Mouse (Mus musculus) cortical plate, adult 2 months (tissue): ENCODE results near the gene Mfap4. TPM values are rescaled to one million over a fixed set of nuclear protein-coding genes. Genes with fewer than 3 reads are reported as not detected.

Experiments used
- H3K27ac ChIP-seq: fragments of 200-500 bp; 2 replicates; pipeline ENCODE4 v1.5.1; 2012; ENCODE audit warnings: low read length, control low read depth, inconsistent platforms; ENCODE audit not compliant: insufficient read depth
- H3K4me1 ChIP-seq: fragments of 200-500 bp; 2 replicates; pipeline ENCODE4 v1.6.1; 2011; ENCODE audit warnings: low read length; ENCODE audit not compliant: control insufficient read depth, insufficient read depth
- H3K4me3 ChIP-seq: fragments of 200-500 bp; 2 replicates; pipeline ENCODE4 v1.5.1; 2011; ENCODE audit warnings: mild to moderate bottlenecking, low read length, control low read depth; ENCODE audit not compliant: insufficient read depth
- CTCF ChIP-seq: fragments of 200-500 bp; IDR thresholded peaks from 2 replicates; pipeline ENCODE4 v1.5.1; 2011; ENCODE audit warnings: mild to moderate bottlenecking, control low read depth, low read length; ENCODE audit not compliant: insufficient read depth; ENCODE audit errors: extremely low read depth
- POLR2A ChIP-seq: fragments of 200-500 bp; IDR thresholded peaks from 2 replicates; pipeline ENCODE4 v1.6.1; 2011; ENCODE audit warnings: mild to moderate bottlenecking, low read length, control low read depth; ENCODE audit not compliant: insufficient read depth; ENCODE audit errors: extremely low read depth
- polyA plus RNA-seq: library from polyadenylated mRNA; depleted of rRNA; stranded (reverse); fragments of >200 nt; gene quantifications from 2 replicates; pipeline ENCODE4 v1.2.3, GENCODE M21; 2012

Mfap4 gene
- polyA plus RNA-seq, 1 experiment = 3.2 TPM

DNA sequence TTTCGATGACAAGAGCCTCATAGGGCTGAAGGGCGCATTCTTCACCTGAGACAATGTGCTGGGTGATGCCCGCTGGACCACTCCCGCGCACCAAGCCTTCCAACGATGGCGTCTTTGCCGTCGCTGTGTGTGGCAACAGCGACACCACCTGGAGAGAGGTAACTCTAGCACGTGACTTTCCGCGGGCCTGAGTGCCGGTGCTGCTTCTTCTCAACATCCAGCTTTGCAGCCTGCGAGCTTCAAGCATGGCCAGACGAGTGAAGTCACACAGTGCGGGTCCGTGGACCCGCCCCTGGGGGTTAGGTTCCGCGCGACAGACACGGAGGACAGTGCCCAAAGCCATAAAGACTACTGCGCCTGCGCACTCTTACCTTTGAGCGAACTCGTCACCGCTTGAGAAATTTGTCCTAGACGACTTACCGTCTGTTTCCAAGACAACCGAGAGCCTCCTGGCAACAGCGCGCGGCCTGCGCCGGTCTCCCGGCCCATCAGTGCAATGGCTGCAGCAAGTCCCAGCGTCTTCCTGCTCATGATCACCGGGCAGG is 19.6 kb downstream of the Mfap4 start, which contains the start of gene B9d1:
B9d1 (plus strand) TSS at position 432 of the 545 bp plus-strand sequence.
- H3K4me1 ChIP-seq = peaks cover 5% of the 10 kb centered on the region; the same call in 1 of the 2 replicates

DNA sequence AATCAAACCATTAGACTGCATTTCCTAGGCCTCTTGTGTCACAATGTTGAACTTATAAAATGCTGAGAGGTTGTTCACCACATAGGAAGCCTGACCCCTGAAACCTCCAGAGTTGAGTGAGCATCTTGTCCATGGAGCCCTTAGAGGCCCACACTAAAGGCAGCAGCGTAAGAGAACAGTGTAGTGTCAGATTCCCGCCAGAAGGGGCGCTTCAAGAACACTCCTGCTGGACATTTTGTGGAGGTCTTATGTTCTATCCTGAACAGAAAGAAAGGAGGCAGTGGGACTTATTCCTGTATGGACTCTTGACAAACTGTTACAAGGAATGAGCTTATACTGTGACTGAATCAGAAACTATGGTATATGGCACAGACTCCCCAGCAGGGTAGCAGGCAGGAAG is 29.7 kb downstream of the Mfap4 start:
- no peaks in the 10 kb centered on the region for H3K4me1 ChIP-seq
- TF ChIP-seq CTCF (peak; percentile 40; the same call in 1 of the 2 replicates), POLR2A (no peak)
- H3K27ac ChIP-seq = no peak overlapping the region
- no peak overlapping the region for H3K4me3 ChIP-seq

More for the DNA sequence above, 19.6 kb downstream of the Mfap4 start, which contains the start of gene B9d1:
- peak within 1 kb of the TSS; percentile 85 for H3K27ac ChIP-seq
- TF ChIP-seq POLR2A (peak; percentile 74), CTCF (peak; percentile 96)
- H3K4me3 ChIP-seq = peak within 1 kb of the TSS; percentile 42

- no peak overlapping the region for H3K4me3 ChIP-seq
- no peak for TF ChIP-seq CTCF
- TF ChIP-seq POLR2A = no peak
- H3K27ac ChIP-seq = no peak overlapping the region
- no peaks in the 10 kb centered on the region for H3K4me1 ChIP-seq
Measured at GRCm38 (mm10) chr11:61517971-61518370, 32.7 kb downstream of the Mfap4 start.

GRCm38 (mm10) chr11:61518871-61519270 is 33.6 kb downstream of the Mfap4 start:
- no peak overlapping the region for H3K27ac ChIP-seq
- no peak overlapping the region for H3K4me3 ChIP-seq
- no peaks in the 10 kb centered on the region for H3K4me1 ChIP-seq
- TF ChIP-seq CTCF (no peak), POLR2A (no peak)

DNA sequence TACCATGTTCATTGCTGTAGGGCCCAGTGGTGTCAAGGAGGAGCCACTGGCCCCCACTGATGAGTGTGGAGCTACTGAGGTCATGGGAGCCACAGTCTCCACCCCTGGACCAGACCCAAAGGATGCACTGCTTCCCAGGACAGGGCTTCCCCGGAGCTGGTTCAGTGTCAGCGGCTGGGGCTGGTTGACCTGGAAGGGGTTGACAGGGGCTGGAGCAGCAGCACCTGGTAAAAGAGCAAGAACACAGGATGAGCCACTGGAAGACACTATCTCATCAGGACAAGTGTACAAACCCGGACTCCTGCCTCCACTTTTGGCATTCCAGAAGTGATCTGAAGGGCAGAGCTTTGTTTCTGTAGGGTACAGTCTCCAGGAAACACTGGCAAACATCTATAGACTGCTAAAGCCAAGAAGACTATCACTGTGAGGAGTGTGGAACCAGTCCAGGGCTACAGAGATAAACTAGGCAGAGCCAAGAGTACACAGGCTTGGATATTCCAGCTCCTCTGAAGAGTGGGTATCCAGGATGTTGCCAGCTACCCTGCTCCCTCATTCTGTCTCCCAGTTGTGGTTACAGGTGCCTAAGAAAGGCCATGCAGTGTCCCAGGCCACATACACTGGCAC is 34.4 kb downstream of the Mfap4 start:
- H3K4me1 ChIP-seq = no peaks in the 10 kb centered on the region
- no peak overlapping the region for H3K4me3 ChIP-seq
- no peak for TF ChIP-seq CTCF
- TF ChIP-seq POLR2A = no peak
- no peak overlapping the region for H3K27ac ChIP-seq

GRCm38 (mm10) chr11:61526872-61527271 is 41.6 kb downstream of the Mfap4 start:
- H3K4me1 ChIP-seq = peaks cover 7% of the 10 kb centered on the region
- H3K27ac ChIP-seq = no peak overlapping the region
- no peak for TF ChIP-seq CTCF
- no peak for TF ChIP-seq POLR2A
- no peak overlapping the region for H3K4me3 ChIP-seq

GRCm38 (mm10) chr11:61529268-61529713 is 44.1 kb downstream of the Mfap4 start:
- no peak for TF ChIP-seq POLR2A
- TF ChIP-seq CTCF = no peak
- H3K27ac ChIP-seq = peak overlapping the region; percentile 51
- H3K4me3 ChIP-seq = no peak overlapping the region
- H3K4me1 ChIP-seq = peaks cover 13% of the 10 kb centered on the region

- peaks cover 13% of the 10 kb centered on the region for H3K4me1 ChIP-seq
- H3K27ac ChIP-seq = peak overlapping the region; percentile 72
- TF ChIP-seq POLR2A (no peak), CTCF (no peak)
- H3K4me3 ChIP-seq = no peak overlapping the region
Measured at GRCm38 (mm10) chr11:61532820-61533219, 47.6 kb downstream of the Mfap4 start.

DNA sequence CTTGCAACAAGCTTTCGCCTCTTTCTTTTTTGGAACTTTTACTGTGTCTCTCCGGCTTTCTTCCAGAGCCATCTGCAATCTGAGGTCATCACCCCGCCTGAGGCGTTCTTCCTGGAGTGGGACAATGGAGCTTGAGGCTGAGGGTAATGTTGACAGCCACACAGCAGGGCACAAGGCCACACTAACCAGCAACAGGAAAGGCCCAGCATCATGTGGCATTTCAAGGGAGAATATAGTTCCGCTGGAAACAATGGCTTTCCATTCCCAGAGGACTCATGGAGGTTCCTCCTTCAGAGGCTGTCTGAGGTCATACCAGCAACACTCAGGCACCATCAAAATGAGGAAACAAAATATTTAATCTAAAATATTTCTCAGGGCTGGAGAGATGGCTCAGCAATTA is 48.3 kb downstream of the Mfap4 start:
- Histone ChIP-seq H3K4me1 (peaks cover 13% of the 10 kb centered on the region), H3K4me3 (no peak overlapping the region), H3K27ac (peak overlapping the region; percentile 90)
- TF ChIP-seq POLR2A = no peak
- no peak for TF ChIP-seq CTCF

GRCm38 (mm10) chr11:61535530-61535929 is 50.3 kb downstream of the Mfap4 start:
- 0 out of 2 replicates have a peak overlapping the region, but pooled peaks have one; percentile 22 for H3K27ac ChIP-seq
- no peak for TF ChIP-seq CTCF
- no peak for TF ChIP-seq POLR2A
- no peak overlapping the region for H3K4me3 ChIP-seq
- peaks cover 10% of the 10 kb centered on the region for H3K4me1 ChIP-seq
